Mouse (Mus musculus): ENCODE measurements around the gene Mroh3.

The Mroh3 gene

GRCm38 (mm10) chr1:136212803-136213202 lies at the start of gene Mroh3:
Mroh3 (minus strand) TSS chr1:136212828.
- DNase-seq (ENCODE audit: low spot score): no peak

GRCm38 (mm10) chr1:136260635-136261238 lies 48.1 kb upstream of the Mroh3 start, which contains the start of gene Gpr25:
Gpr25 (minus strand) TSS chr1:136260873.
- DNase-seq (ENCODE audit: low spot score): no peak

- DNase-seq (ENCODE audit: low spot score): peak; percentile 55
These were observed 47.4 kb upstream of the Mroh3 start for GRCm38 (mm10) chr1:136259893-136260634.

- no peak for DNase-seq (ENCODE audit: low spot score)
These were observed 46.9 kb upstream of the Mroh3 start for GRCm38 (mm10) chr1:136259543-136259892.

GRCm38 (mm10) chr1:136258495-136258894 lies 45.9 kb upstream of the Mroh3 start:
- no peak for DNase-seq (ENCODE audit: low spot score)

- DNase-seq (ENCODE audit: low spot score): no peak
These were observed 43.0 kb upstream of the Mroh3 start for GRCm38 (mm10) chr1:136255657-136256056.

- DNase-seq (ENCODE audit: low spot score): no peak
These were observed 42.5 kb upstream of the Mroh3 start for GRCm38 (mm10) chr1:136255174-136255573.

- no peak for DNase-seq (ENCODE audit: low spot score)
These were observed 42.0 kb upstream of the Mroh3 start for GRCm38 (mm10) chr1:136254503-136255065.

- no peak for DNase-seq (ENCODE audit: low spot score)
These were observed 40.8 kb upstream of the Mroh3 start for GRCm38 (mm10) chr1:136253472-136253871.

- DNase-seq (ENCODE audit: low spot score): no peak
These were observed 37.0 kb upstream of the Mroh3 start for GRCm38 (mm10) chr1:136249662-136250061.

GRCm38 (mm10) chr1:136247393-136247792 lies 34.8 kb upstream of the Mroh3 start:
- no peak for DNase-seq (ENCODE audit: low spot score)

GRCm38 (mm10) chr1:136244469-136244868 lies 31.8 kb upstream of the Mroh3 start:
- DNase-seq (ENCODE audit: low spot score): no peak

- no peak for DNase-seq (ENCODE audit: low spot score)
These were observed 29.2 kb upstream of the Mroh3 start for GRCm38 (mm10) chr1:136241801-136242200.

- no peak for DNase-seq (ENCODE audit: low spot score)
These were observed 25.9 kb upstream of the Mroh3 start for GRCm38 (mm10) chr1:136238495-136238894.

GRCm38 (mm10) chr1:136234595-136235092 lies 22.0 kb upstream of the Mroh3 start:
- DNase-seq (ENCODE audit: low spot score): no peak

- DNase-seq (ENCODE audit: low spot score): peak; percentile 71
These were observed 21.4 kb upstream of the Mroh3 start, which contains the start of gene Inava for GRCm38 (mm10) chr1:136233892-136234594. Inava (minus strand) TSS chr1:136234264.

GRCm38 (mm10) chr1:136232986-136233790 lies 20.6 kb upstream of the Mroh3 start:
- no peak for DNase-seq (ENCODE audit: low spot score)

- DNase-seq (ENCODE audit: low spot score): no peak
These were observed 19.8 kb upstream of the Mroh3 start for GRCm38 (mm10) chr1:136232285-136232926.

GRCm38 (mm10) chr1:136231596-136231995 lies 19.0 kb upstream of the Mroh3 start:
- no peak for DNase-seq (ENCODE audit: low spot score)

GRCm38 (mm10) chr1:136230201-136230600 lies 17.6 kb upstream of the Mroh3 start:
- DNase-seq (ENCODE audit: low spot score): no peak

GRCm38 (mm10) chr1:136229040-136229373 lies 16.4 kb upstream of the Mroh3 start:
- DNase-seq (ENCODE audit: low spot score): no peak

All from testis, postnatal 10 days (tissue).